Mouse (Mus musculus) ES-Bruce4 (cell line): ENCODE measurements around the gene Galk2. TPM values are rescaled to one million over a fixed set of nuclear protein-coding genes. Genes with fewer than 3 reads are reported as not detected.
A peak's percentile ranks its signal among the peaks of the same experiment; 100 is the strongest.

Experiments
- H3K27ac ChIP-seq: 2 replicates; pipeline ENCODE4 v1.5.1; 2012; ENCODE audit warnings: low read length, inconsistent platforms; ENCODE audit not compliant: insufficient read depth
- H3K27me3 ChIP-seq: 2 replicates; pipeline ENCODE4 v1.6.1; 2012; ENCODE audit warnings: mild to moderate bottlenecking, low read length, inconsistent platforms; ENCODE audit not compliant: control insufficient read depth, poor library complexity, insufficient read depth, severe bottlenecking
- H3K36me3 ChIP-seq: 2 replicates; pipeline ENCODE4 v1.6.1; 2012; ENCODE audit warnings: inconsistent platforms, mild to moderate bottlenecking, low read length, moderate library complexity; ENCODE audit not compliant: control insufficient read depth, poor library complexity, insufficient read depth, severe bottlenecking
- H3K4me1 ChIP-seq: one replicate; pipeline ENCODE4 v1.8.1; 2011; ENCODE audit warnings: low read length; ENCODE audit not compliant: control insufficient read depth, insufficient read depth
- H3K4me3 ChIP-seq: 2 replicates; pipeline ENCODE4 v1.5.1; 2011; ENCODE audit warnings: low read depth, mild to moderate bottlenecking, low read length
- H3K9ac ChIP-seq: 2 replicates; pipeline ENCODE4 v1.6.1; 2012; ENCODE audit warnings: low read depth, mild to moderate bottlenecking, inconsistent platforms; ENCODE audit not compliant: poor library complexity, severe bottlenecking
- H3K9me3 ChIP-seq: replicated peaks from 2 replicates; pipeline ENCODE4 v1.6.1; 2012; ENCODE audit warnings: mild to moderate bottlenecking, low read length, inconsistent platforms; ENCODE audit not compliant: control insufficient read depth, poor library complexity, insufficient read depth, severe bottlenecking
- CTCF ChIP-seq: IDR thresholded peaks from one replicate; pipeline ENCODE4 v1.8.1; 2011; ENCODE audit warnings: low read depth, low read length
- EP300 ChIP-seq: IDR thresholded peaks from 2 replicates; pipeline ENCODE4 v1.6.1; 2011; ENCODE audit warnings: low read depth, low read length; ENCODE audit not compliant: insufficient read depth
- POLR2A ChIP-seq: IDR thresholded peaks from one replicate; pipeline ENCODE4 v1.8.1; 2011; ENCODE audit warnings: low read length; ENCODE audit not compliant: insufficient read depth
- polyA plus RNA-seq: library from polyadenylated mRNA; stranded (reverse); fragments of >200 nt; gene quantifications from 2 replicates; pipeline ENCODE4 v1.2.4, GENCODE M21; 2011; ENCODE audit warnings: low read depth; ENCODE audit not compliant: missing spikeins, insufficient read depth, insufficient read length

Galk2 gene
- 19.0 and 21.4 TPM in 2 replicates for polyA plus RNA-seq

DNA sequence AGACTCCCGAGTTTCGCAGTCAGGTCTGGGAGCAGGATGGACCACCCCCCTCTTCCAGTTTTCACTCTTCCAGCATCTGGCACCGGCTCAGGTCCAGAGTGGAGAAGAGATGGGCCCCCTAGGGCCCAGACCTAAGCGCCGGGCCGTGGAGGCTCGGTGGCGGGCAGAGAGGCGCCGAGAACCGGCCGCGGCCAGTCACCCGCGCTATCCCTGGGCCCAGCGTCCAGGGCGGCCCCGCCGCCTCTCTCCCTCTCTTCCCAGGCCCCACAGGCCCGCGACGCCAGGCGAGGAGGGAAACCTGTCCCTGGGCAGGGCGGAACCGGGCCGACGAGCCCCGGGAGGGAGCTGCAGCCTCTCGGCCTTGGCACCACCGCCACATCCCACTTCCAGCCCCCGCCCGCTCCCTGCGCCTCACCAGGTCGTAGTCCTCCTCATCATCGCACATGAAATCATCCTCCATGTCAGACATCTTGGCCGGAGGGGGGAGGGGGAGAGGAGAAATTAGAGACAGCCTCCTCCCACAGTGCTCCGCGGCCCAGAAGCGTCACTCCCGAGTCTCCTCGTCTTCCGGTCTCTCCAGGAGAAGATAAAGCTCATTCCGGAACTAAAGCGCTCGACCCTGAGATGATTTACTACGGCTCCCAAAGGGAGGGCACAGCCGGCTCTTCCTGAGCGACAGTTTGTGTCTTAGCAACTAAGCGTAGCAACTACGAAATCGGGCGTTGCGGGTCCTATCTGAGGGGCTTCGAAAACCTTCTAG is at the start of gene Galk2, which contains the start of gene Cops2:
TSS of gene Galk2 (plus strand) at position 589 of the 760 bp plus-strand sequence.
TSS of gene Cops2 (minus strand) at position 619 of the 760 bp plus-strand sequence.
- H3K9ac ChIP-seq: peak within 1 kb of the TSS; percentile 96
- TF ChIP-seq POLR2A: no peak
- 0 out of 2 replicates have a peak, but pooled peaks have one; percentile 42 for TF ChIP-seq EP300
- H3K27me3 ChIP-seq: no peaks in the 10 kb centered on the region
- no peaks in the 10 kb centered on the region; the same call in 1 of the 2 replicates for H3K36me3 ChIP-seq
- H3K4me3 ChIP-seq: peak within 1 kb of the TSS; percentile 96
- no peak within 1 kb of the TSS for H3K27ac ChIP-seq
- H3K9me3 ChIP-seq: no peaks in the 10 kb centered on the region
- H3K4me1 ChIP-seq: no peaks in the 10 kb centered on the region

DNA sequence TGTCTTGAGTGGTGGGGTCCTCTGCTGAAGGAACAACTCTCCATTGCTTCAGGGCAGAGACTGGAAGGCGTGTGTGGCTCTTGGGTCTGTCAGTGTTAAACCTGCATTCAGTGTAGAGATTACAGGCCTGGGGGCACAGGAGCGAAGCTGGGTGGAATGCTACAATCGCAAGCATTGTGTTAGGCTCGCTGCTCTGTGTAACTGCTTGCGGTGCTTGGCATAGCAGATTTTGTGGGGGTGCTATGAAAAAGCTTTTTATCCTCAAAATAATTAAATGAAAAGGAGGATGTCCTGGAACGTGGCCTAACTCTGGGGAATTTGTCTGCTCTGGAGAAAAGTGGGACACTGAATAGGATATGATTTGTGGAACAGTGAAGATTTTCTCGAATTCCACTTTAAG is 49.4 kb upstream of the Galk2 start:
- Histone ChIP-seq H3K36me3 (no peaks in the 10 kb centered on the region), H3K9ac (no peak overlapping the region), H3K4me1 (no peaks in the 10 kb centered on the region), H3K27me3 (no peaks in the 10 kb centered on the region), H3K9me3 (peaks cover 17% of the 10 kb centered on the region), H3K27ac (no peak overlapping the region), H3K4me3 (no peak overlapping the region)
- TF ChIP-seq CTCF: no peak
- TF ChIP-seq POLR2A: no peak
- TF ChIP-seq EP300: no peak

DNA sequence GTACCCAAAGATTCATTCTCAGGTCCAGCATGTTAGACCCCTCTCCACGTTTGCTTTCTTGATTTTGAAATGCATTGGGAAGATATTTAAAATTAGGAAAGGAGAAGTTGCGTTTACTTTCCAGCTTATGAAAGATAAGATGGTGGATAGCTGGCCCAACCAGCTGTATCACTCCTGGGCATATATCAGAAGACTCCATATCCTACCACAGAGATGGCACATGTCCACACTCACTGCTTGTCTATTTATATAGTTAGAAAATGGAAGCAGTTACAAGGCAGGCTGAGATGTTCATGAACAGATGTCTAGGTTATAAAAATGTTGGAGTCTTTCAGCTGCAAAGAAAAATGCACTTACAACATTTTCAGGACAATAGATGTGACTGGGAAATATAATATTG is 47.6 kb upstream of the Galk2 start:
- Histone ChIP-seq H3K27ac (no peak overlapping the region), H3K36me3 (no peaks in the 10 kb centered on the region), H3K4me1 (no peaks in the 10 kb centered on the region), H3K9me3 (peaks cover 9% of the 10 kb centered on the region), H3K27me3 (no peaks in the 10 kb centered on the region), H3K4me3 (no peak overlapping the region), H3K9ac (no peak overlapping the region)
- no peak for TF ChIP-seq POLR2A
- TF ChIP-seq CTCF: no peak

DNA sequence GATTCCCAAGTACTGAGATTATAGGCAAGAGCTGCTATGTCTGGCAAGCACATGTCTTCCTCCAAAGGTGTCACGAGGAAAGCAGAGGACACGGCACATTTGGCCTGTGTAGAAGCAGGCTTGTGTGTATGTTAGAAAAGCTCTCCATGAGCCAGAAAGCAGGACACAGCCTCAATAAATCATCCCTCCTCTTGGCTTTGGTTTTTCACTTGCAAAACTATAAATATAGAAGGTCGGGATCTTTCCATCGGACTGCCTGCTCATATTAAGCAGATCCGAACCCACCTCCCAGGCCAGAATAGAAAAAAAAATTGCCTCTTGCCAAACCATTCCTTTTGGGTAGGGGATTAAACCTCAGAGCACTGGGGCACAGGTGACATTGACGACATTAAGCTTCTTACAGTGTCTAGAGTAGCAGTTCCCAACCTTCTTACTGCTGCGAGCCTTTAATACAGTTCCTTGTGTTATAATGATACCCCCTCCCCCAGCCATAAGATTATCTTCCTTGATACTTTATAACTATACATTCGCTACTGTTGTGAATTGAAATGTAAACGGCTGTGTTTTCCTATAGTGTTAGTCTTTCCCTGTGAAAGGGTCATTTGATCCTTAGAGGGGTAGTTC is 44.8 kb upstream of the Galk2 start:
- no peaks in the 10 kb centered on the region for H3K9me3 ChIP-seq
- no peaks in the 10 kb centered on the region for H3K4me1 ChIP-seq
- H3K27ac ChIP-seq: no peak overlapping the region
- TF ChIP-seq POLR2A (no peak), EP300 (no peak), CTCF (no peak)
- no peaks in the 10 kb centered on the region for H3K27me3 ChIP-seq
- H3K36me3 ChIP-seq: no peaks in the 10 kb centered on the region
- no peak overlapping the region for H3K9ac ChIP-seq
- H3K4me3 ChIP-seq: no peak overlapping the region

DNA sequence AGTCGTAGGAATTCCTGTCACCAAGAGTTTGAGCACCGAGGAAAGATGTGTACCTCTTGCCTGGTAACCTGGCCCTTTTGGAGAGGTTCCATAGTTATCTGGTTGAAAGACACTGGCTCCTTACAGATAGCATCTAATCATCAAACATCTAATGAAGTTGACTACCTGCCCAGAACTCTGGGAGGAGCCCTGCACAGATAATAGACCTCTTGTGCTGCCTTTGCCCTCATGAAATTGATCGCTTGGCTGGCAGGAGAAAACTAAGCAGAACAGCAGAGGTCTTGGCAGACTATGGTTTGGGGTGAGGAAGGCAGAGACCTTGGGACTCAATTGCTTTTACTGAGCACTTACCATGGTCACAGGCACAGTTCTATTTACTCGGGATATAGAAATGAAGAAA is 38.5 kb upstream of the Galk2 start:
- H3K27ac ChIP-seq: no peak overlapping the region
- H3K27me3 ChIP-seq: no peaks in the 10 kb centered on the region
- H3K9me3 ChIP-seq: no peaks in the 10 kb centered on the region
- H3K36me3 ChIP-seq: no peaks in the 10 kb centered on the region
- TF ChIP-seq EP300 (no peak), CTCF (no peak), POLR2A (no peak)
- H3K4me3 ChIP-seq: no peak overlapping the region
- H3K4me1 ChIP-seq: peaks cover 2% of the 10 kb centered on the region
- H3K9ac ChIP-seq: no peak overlapping the region

DNA sequence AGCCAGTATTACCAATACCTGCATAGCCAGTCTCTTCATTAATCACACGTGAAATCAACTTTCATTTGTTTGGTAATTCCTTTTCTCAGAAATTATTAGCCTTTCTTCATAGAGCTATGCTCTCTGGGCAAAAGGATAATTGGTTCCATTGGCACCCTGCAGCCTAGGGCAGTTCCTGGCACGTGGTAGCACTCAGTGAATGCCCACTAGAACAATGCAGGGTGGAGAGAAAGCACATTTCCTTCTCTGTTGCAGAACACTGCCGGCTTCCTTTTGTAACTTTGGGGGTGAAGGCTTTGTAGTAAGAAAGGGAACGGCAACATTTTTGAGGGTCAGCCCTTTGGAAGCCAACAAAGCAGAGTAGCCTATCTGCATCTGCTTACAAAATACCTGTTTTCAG is 32.7 kb upstream of the Galk2 start:
- Histone ChIP-seq H3K27ac (no peak overlapping the region), H3K9me3 (no peaks in the 10 kb centered on the region), H3K9ac (no peak overlapping the region), H3K4me1 (peaks cover 2% of the 10 kb centered on the region), H3K36me3 (peaks cover 3% of the 10 kb centered on the region; the same call in 1 of the 2 replicates), H3K4me3 (no peak overlapping the region), H3K27me3 (no peaks in the 10 kb centered on the region)
- TF ChIP-seq EP300: no peak
- no peak for TF ChIP-seq POLR2A
- TF ChIP-seq CTCF: no peak
